Mouse (Mus musculus) heart, adult 2 months (tissue): Measurements from ENCODE around the gene Ank3.

Experiments
- CTCF ChIP-seq: fragments of 200-600 bp; IDR thresholded peaks from 2 replicates; pipeline ENCODE4 v1.8.1; 2022; ENCODE audit warnings: antibody characterized with exemption, mild to moderate bottlenecking, moderate library complexity
- EP300 ChIP-seq: fragments of 200-500 bp; IDR thresholded peaks from 2 replicates; pipeline ENCODE4 v1.6.1; 2011; ENCODE audit warnings: low read depth, low read length, control low read depth; ENCODE audit not compliant: insufficient read depth

GRCm38 (mm10) chr10:69511234-69511633, 112.7 kb downstream of the Ank3 start:
- peak; percentile 54 for TF ChIP-seq CTCF
- TF ChIP-seq EP300, result no peak
